Mouse (Mus musculus) testis, adult 2 months (tissue): ENCODE data around the gene Pepd.

ENCODE experiments used
- CTCF ChIP-seq: fragments of 200-500 bp; IDR thresholded peaks from 2 replicates; pipeline ENCODE4 v1.5.1; 2012; ENCODE audit warnings: low read depth, mild to moderate bottlenecking, inconsistent platforms, low read length, moderate library complexity; ENCODE audit not compliant: control insufficient read depth, insufficient read depth, insufficient replicate concordance
- POLR2A ChIP-seq: fragments of 200-500 bp; IDR thresholded peaks from 2 replicates; pipeline ENCODE4 v1.6.1; 2012; ENCODE audit warnings: low read depth, mild to moderate bottlenecking, inconsistent platforms, low read length, moderate library complexity; ENCODE audit not compliant: control insufficient read depth

GRCm38 (mm10) chr7:34985216-34985615 lies 73.0 kb downstream of the Pepd start:
- TF ChIP-seq POLR2A (no peak), CTCF (no peak)
